Mouse (Mus musculus) ovary, adult 10 weeks (tissue): ENCODE results near the gene St8sia2. TPM values are rescaled to one million over a fixed set of nuclear protein-coding genes. Genes with fewer than 3 reads are reported as not detected.

Source experiments
- polyA plus RNA-seq: library from polyadenylated mRNA; stranded (reverse); fragments of 350-450 nt; fragmentation: Illumina TruSeq; extraction: RNeasy Lipid Tissue Mini Kit (QIAGEN cat#74804); gene quantifications from one replicate; pipeline ENCODE4 v1.2.3, GENCODE M21; 2014

Gene St8sia2
- 1.9 TPM for polyA plus RNA-seq

DNA sequence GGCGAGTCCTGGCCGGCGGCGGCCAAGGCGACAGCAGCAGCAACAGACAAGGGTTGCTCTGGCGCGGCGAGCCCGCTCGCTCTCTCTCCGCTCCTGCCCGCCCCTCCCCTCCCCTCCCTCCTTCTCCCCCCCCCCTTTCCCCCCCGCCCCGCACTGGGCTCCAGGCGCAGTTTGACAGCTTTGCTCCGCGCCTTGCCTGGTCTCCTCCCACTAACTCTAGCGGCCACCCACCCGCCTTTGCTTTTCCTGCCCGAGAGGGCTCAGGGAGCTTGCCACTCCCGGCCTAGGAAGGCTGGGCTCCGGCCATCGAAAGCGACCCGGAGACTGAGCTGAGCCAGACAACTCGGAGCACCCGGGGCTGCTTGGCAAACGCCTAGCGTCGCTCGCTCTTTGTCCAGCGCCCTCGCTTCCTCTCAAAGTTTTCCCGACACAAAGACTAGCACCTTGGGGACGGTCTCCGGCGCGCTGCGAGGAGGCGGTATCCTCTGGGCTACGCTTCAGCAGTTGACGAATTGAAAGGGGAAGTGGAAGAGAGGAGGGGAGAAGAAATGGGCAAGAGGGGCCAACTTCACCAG lies at the start of gene St8sia2:
TSS of gene St8sia2 (minus strand) at position 90 of the 575 bp plus-strand sequence.

